Mouse (Mus musculus): Measurements from ENCODE around the gene Rhbdf2.
"Not testable (repeated sequence)": the region's sequence is repeated elsewhere in the genome, so short reads cannot be mapped to it uniquely, and the experiment has no call there.

The Rhbdf2 gene

DNA sequence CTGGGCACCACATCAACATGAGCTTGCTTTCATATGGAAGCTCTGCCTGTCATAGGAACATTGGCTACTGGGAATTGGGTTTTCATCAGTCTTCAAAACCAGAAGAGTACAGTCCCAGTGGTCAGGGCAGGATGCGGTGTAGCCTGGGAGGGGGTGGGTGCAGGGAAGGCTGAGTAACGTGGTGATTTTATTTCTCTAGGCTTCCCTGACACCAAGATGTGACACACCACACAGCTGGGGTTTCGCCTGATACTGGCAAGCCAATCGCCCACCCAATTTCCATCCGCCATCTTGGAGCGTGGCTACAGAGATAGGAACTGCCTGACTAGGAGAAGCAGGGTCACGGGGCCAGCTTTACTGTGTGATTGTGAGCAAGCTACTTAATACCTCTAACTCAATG lies 8.2 kb downstream of the Rhbdf2 start:
- no peak for DNase-seq (ENCODE audit: low spot score)

- no peak for DNase-seq (ENCODE audit: low spot score)
Observed at GRCm38 (mm10) chr11:116617641-116618040, 9.2 kb downstream of the Rhbdf2 start.

DNA sequence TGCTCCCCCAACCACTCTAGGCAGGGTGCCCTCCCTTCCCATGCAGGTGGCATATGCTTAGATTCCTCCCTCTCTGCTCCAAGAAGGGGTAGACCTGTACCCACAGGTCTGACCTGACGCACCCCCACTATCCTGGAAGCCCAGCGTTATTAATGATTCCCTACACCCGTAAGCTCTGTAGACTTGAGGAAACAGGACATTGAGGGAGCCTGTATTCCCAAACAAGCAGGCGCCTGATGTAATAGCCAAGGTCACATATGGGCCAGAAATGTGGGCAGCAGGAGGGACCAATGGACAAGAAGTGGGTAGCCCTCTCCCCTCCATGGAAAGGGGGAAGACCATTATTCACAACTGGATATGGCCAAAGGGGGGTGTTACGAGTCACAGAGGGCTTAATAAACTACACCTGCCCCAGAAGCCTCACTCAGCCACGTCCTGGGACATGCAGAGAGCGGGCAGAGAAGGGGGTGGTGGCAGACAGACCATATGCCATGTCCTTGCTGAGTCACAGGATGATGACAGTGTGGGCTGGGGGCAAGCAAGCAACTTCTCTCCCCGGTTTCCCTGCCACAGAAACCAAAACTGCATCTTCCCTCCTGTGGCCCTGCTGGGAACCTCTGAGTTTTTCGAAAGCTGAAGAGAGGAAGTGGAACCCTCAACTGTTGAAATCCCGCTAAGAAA lies 10.2 kb downstream of the Rhbdf2 start:
- DNase-seq (ENCODE audit: low spot score) = no peak

GRCm38 (mm10) chr11:116615735-116616437 lies 10.9 kb downstream of the Rhbdf2 start:
- peak; percentile 64 for DNase-seq (ENCODE audit: low spot score)

GRCm38 (mm10) chr11:116613234-116613633 lies 13.6 kb downstream of the Rhbdf2 start:
- no peak for DNase-seq (ENCODE audit: low spot score)

DNA sequence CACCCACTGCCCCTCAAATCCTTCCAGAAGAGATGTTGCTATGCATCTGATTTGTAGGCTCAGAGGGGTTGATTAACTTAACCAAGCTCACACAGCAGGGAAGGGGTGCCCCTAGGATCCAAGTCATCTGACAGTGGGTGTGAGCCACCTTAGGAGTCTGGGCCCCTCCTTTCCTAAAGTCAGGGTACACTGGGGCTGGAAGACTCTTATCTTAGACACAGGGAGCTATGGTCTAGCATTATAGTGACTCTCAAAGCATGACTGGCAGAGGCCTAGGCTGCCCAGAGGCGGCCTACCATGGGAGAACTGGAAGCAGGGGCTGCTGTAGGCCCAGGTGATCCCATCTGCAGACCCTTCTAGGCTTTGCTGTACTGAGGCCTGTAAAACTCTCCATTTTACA lies 14.3 kb downstream of the Rhbdf2 start:
- no peak for DNase-seq (ENCODE audit: low spot score)

GRCm38 (mm10) chr11:116611883-116612282 lies 14.9 kb downstream of the Rhbdf2 start:
- DNase-seq (ENCODE audit: low spot score) = no peak

- DNase-seq (ENCODE audit: low spot score) = not testable (repeated sequence)
Observed at GRCm38 (mm10) chr11:116611168-116611567, 15.7 kb downstream of the Rhbdf2 start.

DNA sequence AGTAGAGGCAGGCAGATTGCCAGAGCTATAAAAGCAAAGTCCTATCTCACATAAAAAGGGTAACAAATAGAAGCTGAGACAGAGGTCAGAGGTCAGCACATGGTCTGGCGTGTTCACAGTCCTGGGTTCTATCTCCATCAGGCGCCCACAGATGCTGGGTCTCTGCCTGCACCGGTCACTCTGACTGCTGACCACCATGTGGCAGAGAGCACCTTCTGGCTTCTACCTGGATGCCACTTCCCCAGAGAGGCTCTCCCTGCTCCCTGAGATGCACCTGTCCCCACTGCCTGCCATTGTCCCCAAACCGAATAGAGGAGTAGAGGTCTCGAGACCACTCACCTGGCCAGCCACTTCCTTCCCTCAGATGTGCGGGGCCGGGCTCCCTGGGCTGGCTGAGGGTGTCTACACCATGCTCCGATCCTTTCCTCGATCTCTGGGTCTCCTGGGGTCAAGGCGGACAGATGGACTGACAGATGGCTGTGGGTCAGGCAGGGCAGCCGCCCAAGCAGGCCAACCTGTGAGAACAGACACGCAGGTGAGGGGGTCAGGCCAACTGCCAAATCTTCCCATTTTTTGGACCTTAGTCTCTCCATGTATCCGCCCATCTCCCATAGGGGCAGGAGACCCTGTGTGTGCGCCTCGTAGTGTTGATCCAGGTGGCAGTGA lies 16.7 kb downstream of the Rhbdf2 start:
- no peak for DNase-seq (ENCODE audit: low spot score)

DNA sequence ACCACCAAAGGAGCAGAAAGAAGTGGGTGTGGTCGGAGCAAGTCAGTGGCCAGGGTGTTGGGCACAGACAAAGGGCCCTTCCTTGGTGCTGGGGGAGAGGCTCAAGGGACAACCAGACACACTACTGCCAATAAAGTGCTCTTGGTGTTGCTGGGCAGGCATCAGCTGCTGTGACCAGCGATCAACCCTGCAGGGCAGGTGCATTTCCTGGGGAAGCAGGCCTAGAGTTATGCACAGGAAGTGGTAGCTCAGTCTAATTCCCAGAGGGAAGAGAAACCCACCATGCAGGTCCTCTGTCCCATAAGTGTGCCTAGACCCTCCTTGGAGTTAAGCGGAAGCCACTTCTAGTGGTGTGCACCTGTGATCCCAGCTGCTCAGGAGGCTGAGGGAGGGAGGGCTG lies 19.1 kb downstream of the Rhbdf2 start:
- no peak for DNase-seq (ENCODE audit: low spot score)

- no peak for DNase-seq (ENCODE audit: low spot score)
Observed at GRCm38 (mm10) chr11:116604097-116604496, 22.7 kb downstream of the Rhbdf2 start.

DNA sequence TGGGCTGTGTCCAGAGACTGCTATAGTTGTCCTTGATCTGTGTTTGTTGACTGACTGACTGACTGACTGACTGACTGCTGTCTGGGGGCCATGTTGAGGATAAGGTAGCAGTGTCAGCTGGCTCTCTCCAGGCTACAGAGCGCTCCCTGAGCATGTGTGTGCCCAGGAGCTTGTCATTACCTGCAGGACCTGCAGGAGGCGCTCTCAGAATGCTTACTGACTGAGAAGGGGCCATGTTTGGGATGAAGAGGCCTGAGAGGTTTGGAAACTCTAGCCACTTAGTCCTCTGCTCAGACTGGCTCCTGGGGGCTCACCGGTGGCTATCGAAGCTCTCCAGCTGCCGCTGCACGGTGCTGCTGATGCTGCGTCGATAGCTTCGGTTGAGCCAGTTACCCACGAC lies 23.5 kb downstream of the Rhbdf2 start:
- peak; percentile 57 for DNase-seq (ENCODE audit: low spot score)

DNA sequence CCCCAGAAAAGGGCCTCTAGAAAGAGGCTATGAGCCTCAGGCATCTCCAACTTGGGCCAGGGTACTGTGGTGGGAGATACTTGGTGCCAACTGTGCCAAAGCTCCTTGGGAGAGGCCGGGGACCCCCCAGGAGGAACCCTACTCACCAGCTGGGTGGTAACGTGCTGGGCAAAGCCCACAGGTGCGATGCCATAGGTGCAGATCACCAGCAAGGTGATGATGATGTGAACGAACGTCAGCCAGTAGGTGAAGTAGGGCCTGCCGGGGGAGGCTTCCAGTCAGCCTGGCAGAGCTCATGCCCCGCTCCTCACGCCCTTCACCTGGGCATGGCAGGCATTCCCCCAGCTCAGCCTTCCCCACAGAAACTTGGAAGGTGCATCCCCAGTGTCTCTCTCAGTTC lies 24.8 kb downstream of the Rhbdf2 start:
- DNase-seq (ENCODE audit: low spot score) = no peak

GRCm38 (mm10) chr11:116601166-116601565 lies 25.7 kb downstream of the Rhbdf2 start:
- no peak for DNase-seq (ENCODE audit: low spot score)

GRCm38 (mm10) chr11:116599230-116599629 lies 27.6 kb downstream of the Rhbdf2 start:
- DNase-seq (ENCODE audit: low spot score) = no peak

GRCm38 (mm10) chr11:116598193-116598592 lies 28.6 kb downstream of the Rhbdf2 start:
- DNase-seq (ENCODE audit: low spot score) = no peak

GRCm38 (mm10) chr11:116596766-116597165 lies 30.1 kb downstream of the Rhbdf2 start:
- no peak for DNase-seq (ENCODE audit: low spot score)

GRCm38 (mm10) chr11:116593345-116593744 lies 33.5 kb downstream of the Rhbdf2 start:
- no peak for DNase-seq (ENCODE audit: low spot score)

- DNase-seq (ENCODE audit: low spot score) = peak; percentile 85
Observed at GRCm38 (mm10) chr11:116592428-116592827, 34.4 kb downstream of the Rhbdf2 start.

DNA sequence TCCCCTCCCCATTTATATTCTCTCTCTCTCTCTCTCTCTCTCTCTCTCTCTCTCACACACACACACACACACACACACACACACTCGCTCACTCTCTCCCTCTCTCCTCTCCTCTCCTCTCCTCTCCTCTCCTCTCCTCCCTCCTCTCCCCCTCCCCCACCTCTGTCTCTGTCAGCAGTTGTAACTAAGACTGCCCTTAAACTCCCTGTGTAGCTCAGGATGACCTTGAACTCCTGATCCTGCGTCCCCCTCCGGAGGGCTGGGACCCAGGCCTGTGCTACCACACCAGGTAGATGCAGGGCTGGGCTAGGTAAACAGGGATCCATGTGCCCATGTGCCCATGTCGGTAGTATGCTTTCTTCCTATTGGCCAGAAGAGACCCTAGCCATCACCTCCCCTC lies 35.2 kb downstream of the Rhbdf2 start:
- no peak for DNase-seq (ENCODE audit: low spot score)

DNA sequence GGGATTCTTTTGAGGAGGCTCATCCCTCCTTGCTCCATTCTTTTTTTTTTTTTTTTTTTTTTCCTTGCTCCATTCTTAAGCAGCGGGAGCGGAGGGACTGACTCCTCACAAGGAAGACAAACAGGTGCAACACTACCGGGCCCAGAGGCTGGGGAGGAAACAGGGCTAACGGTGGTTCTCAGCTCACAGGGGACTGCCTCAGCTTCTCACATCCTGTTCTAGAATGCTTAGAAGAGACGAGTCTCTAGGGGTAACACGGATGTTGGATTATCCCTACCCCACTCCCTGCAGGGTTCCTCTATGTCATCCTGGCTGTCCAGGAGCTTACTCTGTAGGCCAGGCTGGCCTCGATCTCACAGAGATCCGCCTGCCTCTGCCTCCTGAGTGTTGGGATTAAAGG lies 37.2 kb downstream of the Rhbdf2 start:
- DNase-seq (ENCODE audit: low spot score) = no peak

DNA sequence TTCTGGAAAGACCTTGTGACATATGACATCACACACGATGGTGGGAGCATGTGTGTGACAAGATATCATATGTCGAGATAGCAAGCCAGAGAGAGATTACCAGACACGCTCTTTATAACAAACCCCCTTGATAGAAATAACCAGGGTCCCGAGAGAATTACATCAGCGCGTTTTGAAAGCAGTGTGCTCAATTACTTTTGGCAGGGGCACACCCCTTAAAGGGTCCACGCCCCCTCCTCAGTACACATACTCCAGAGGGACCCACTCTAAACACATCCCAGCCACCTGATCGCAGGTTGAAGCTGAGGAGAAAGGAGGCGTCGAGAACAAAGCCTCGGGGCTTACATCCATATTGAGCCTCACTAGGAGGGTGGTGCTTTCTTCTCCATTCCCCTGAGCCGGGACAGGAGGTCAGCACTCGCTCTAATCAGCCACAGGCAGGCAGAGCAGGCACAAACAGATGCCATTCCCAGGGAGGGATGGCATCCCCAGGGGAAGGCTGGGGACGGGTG lies 37.7 kb downstream of the Rhbdf2 start:
- no peak for DNase-seq (ENCODE audit: low spot score)
